Mouse (Mus musculus): ENCODE data around the gene Zfp598. TPM values are rescaled to one million over a fixed set of nuclear protein-coding genes. Genes with fewer than 3 reads are reported as not detected.

The Zfp598 gene
- polyA plus RNA-seq (2015; fragmentation: Nextera tagmentation; extraction: Ambion mirVana), result 19.2 and 20.5 TPM in 2 replicates

GRCm38 (mm10) chr17:24669545-24670245 is at the start of gene Zfp598:
Zfp598 (plus strand) TSS chr17:24669687.
- H3K27ac ChIP-seq (replicated peaks), result peak within 1 kb of the TSS; percentile 88
- H3K9ac ChIP-seq (replicated peaks), result peak within 1 kb of the TSS; percentile 93
- WGBS, result under 1% methylated on average over 77 of the region's 80 CpGs
- ATAC-seq (ENCODE audit: low FRiP score), result peak; percentile 97
- H3K36me3 ChIP-seq, result no peaks in the 10 kb centered on the region
- peak within 1 kb of the TSS; percentile 84 for H3K4me2 ChIP-seq
- H3K9me3 ChIP-seq (replicated peaks), result no peaks in the 10 kb centered on the region
- no peaks in the 10 kb centered on the region for H3K27me3 ChIP-seq (replicated peaks)
- peak within 1 kb of the TSS; percentile 84 for H3K4me3 ChIP-seq (replicated peaks)
- H3K4me1 ChIP-seq, result peaks cover 46% of the 10 kb centered on the region

GRCm38 (mm10) chr17:24625472-24625871 is 44.0 kb upstream of the Zfp598 start:
- 0 out of 2 replicates have a peak, but pooled peaks cover 3% of the 10 kb centered on the region for H3K4me1 ChIP-seq
- no peak overlapping the region for H3K9ac ChIP-seq (replicated peaks)
- no peak overlapping the region for H3K4me2 ChIP-seq
- no peak overlapping the region for H3K4me3 ChIP-seq (replicated peaks)
- 94% methylated on average over 8 of the region's 8 CpGs for WGBS
- no peak for ATAC-seq (ENCODE audit: low FRiP score)
- H3K36me3 ChIP-seq, result peaks cover 98% of the 10 kb centered on the region
- no peaks in the 10 kb centered on the region for H3K27me3 ChIP-seq (replicated peaks)
- no peaks in the 10 kb centered on the region for H3K9me3 ChIP-seq (replicated peaks)
- no peak overlapping the region for H3K27ac ChIP-seq (replicated peaks)

- Histone ChIP-seq H3K27me3 (replicated peaks) (no peaks in the 10 kb centered on the region), H3K36me3 (peaks cover 71% of the 10 kb centered on the region), H3K9me3 (replicated peaks) (no peaks in the 10 kb centered on the region), H3K4me2 (no peak overlapping the region), H3K4me1 (peaks cover 22% of the 10 kb centered on the region), H3K4me3 (replicated peaks) (no peak overlapping the region), H3K27ac (replicated peaks) (no peak overlapping the region), H3K9ac (replicated peaks) (no peak overlapping the region)
- WGBS, result 55% methylated on average over 5 of the region's 5 CpGs
- no peak for ATAC-seq (ENCODE audit: low FRiP score)
Observed at GRCm38 (mm10) chr17:24628646-24629045, 40.8 kb upstream of the Zfp598 start.

- no peak for ATAC-seq (ENCODE audit: low FRiP score)
- Histone ChIP-seq H3K27me3 (replicated peaks) (no peaks in the 10 kb centered on the region), H3K36me3 (peaks cover 57% of the 10 kb centered on the region)
Observed at GRCm38 (mm10) chr17:24630072-24630471, 39.4 kb upstream of the Zfp598 start.

GRCm38 (mm10) chr17:24632167-24632812 is 37.2 kb upstream of the Zfp598 start, which contains the start of the genes Tsc2 and Nthl1:
Tsc2 (minus strand) TSS chr17:24632630.
Nthl1 (plus strand) TSS chr17:24632680.
- WGBS, result 1% methylated on average over 51 of the region's 51 CpGs
- Histone ChIP-seq H3K4me3 (replicated peaks) (peak within 1 kb of the TSS; percentile 78), H3K27me3 (replicated peaks) (no peaks in the 10 kb centered on the region), H3K9ac (replicated peaks) (peak within 1 kb of the TSS; percentile 74), H3K36me3 (peaks cover 35% of the 10 kb centered on the region), H3K4me2 (peak within 1 kb of the TSS; percentile 91), H3K4me1 (peaks cover 26% of the 10 kb centered on the region), H3K27ac (replicated peaks) (peak within 1 kb of the TSS; percentile 83), H3K9me3 (replicated peaks) (no peaks in the 10 kb centered on the region)
- ATAC-seq (ENCODE audit: low FRiP score), result peak; percentile 90

More at GRCm38 (mm10) chr17:24630072-24630471, 39.4 kb upstream of the Zfp598 start:
- Histone ChIP-seq H3K9ac (replicated peaks) (no peak overlapping the region), H3K9me3 (replicated peaks) (no peaks in the 10 kb centered on the region), H3K4me3 (replicated peaks) (no peak overlapping the region), H3K27ac (replicated peaks) (no peak overlapping the region), H3K4me2 (no peak overlapping the region), H3K4me1 (peaks cover 26% of the 10 kb centered on the region)
- WGBS, result 90% methylated on average over 14 of the region's 14 CpGs

- H3K36me3 ChIP-seq, result peaks cover 30% of the 10 kb centered on the region
- no peaks in the 10 kb centered on the region for H3K27me3 ChIP-seq (replicated peaks)
- peak overlapping the region; percentile 78 for H3K4me3 ChIP-seq (replicated peaks)
- WGBS, result 11% methylated on average over 22 of the region's 22 CpGs
- peak; percentile 25 for ATAC-seq (ENCODE audit: low FRiP score)
- H3K9me3 ChIP-seq (replicated peaks), result no peaks in the 10 kb centered on the region
- H3K27ac ChIP-seq (replicated peaks), result peak overlapping the region; percentile 83
- H3K9ac ChIP-seq (replicated peaks), result peak overlapping the region; percentile 74
- H3K4me1 ChIP-seq, result peaks cover 26% of the 10 kb centered on the region
- peak overlapping the region; percentile 91 for H3K4me2 ChIP-seq
Observed at GRCm38 (mm10) chr17:24632813-24633449, 36.6 kb upstream of the Zfp598 start.

GRCm38 (mm10) chr17:24633831-24634230 is 35.7 kb upstream of the Zfp598 start:
- Histone ChIP-seq H3K36me3 (peaks cover 26% of the 10 kb centered on the region), H3K9me3 (replicated peaks) (no peaks in the 10 kb centered on the region), H3K4me2 (no peak overlapping the region), H3K4me3 (replicated peaks) (no peak overlapping the region), H3K27me3 (replicated peaks) (no peaks in the 10 kb centered on the region), H3K9ac (replicated peaks) (no peak overlapping the region; the same call in 1 of the 2 replicates), H3K27ac (replicated peaks) (peak overlapping the region; percentile 83; the same call in 1 of the 2 replicates), H3K4me1 (peaks cover 26% of the 10 kb centered on the region)
- no peak for ATAC-seq (ENCODE audit: low FRiP score)
- WGBS, result 97% methylated on average over 11 of the region's 11 CpGs

GRCm38 (mm10) chr17:24635024-24635423 is 34.5 kb upstream of the Zfp598 start:
- Histone ChIP-seq H3K36me3 (peaks cover 15% of the 10 kb centered on the region), H3K4me2 (no peak overlapping the region), H3K27ac (replicated peaks) (no peak overlapping the region), H3K27me3 (replicated peaks) (no peaks in the 10 kb centered on the region), H3K9me3 (replicated peaks) (no peaks in the 10 kb centered on the region), H3K4me1 (peaks cover 29% of the 10 kb centered on the region), H3K4me3 (replicated peaks) (no peak overlapping the region), H3K9ac (replicated peaks) (no peak overlapping the region)
- 96% methylated on average over 4 of the region's 4 CpGs for WGBS
- ATAC-seq (ENCODE audit: low FRiP score), result no peak

GRCm38 (mm10) chr17:24635694-24636093 is 33.8 kb upstream of the Zfp598 start:
- Histone ChIP-seq H3K27ac (replicated peaks) (no peak overlapping the region), H3K4me3 (replicated peaks) (no peak overlapping the region), H3K4me2 (no peak overlapping the region), H3K36me3 (peaks cover 12% of the 10 kb centered on the region), H3K9me3 (replicated peaks) (no peaks in the 10 kb centered on the region), H3K4me1 (peaks cover 30% of the 10 kb centered on the region), H3K9ac (replicated peaks) (no peak overlapping the region), H3K27me3 (replicated peaks) (no peaks in the 10 kb centered on the region)
- 98% methylated on average over 5 of the region's 5 CpGs for WGBS
- ATAC-seq (ENCODE audit: low FRiP score), result no peak

- H3K9me3 ChIP-seq (replicated peaks), result no peaks in the 10 kb centered on the region
- H3K9ac ChIP-seq (replicated peaks), result no peak overlapping the region
Observed at GRCm38 (mm10) chr17:24636781-24637481, 32.6 kb upstream of the Zfp598 start.

GRCm38 (mm10) chr17:24638214-24638613 is 31.3 kb upstream of the Zfp598 start:
- Histone ChIP-seq H3K4me3 (replicated peaks) (no peak overlapping the region), H3K27ac (replicated peaks) (no peak overlapping the region), H3K4me1 (peaks cover 16% of the 10 kb centered on the region), H3K27me3 (replicated peaks) (no peaks in the 10 kb centered on the region), H3K4me2 (no peak overlapping the region), H3K9me3 (replicated peaks) (no peaks in the 10 kb centered on the region), H3K36me3 (peaks cover 19% of the 10 kb centered on the region), H3K9ac (replicated peaks) (no peak overlapping the region)
- no peak for ATAC-seq (ENCODE audit: low FRiP score)
- WGBS, result 88% methylated on average over 4 of the region's 4 CpGs

More at GRCm38 (mm10) chr17:24636781-24637481, 32.6 kb upstream of the Zfp598 start:
- Histone ChIP-seq H3K4me2 (no peak overlapping the region), H3K27ac (replicated peaks) (no peak overlapping the region), H3K4me1 (peaks cover 25% of the 10 kb centered on the region), H3K27me3 (replicated peaks) (no peaks in the 10 kb centered on the region), H3K36me3 (peaks cover 17% of the 10 kb centered on the region), H3K4me3 (replicated peaks) (no peak overlapping the region)
- 68% methylated on average over 5 of the region's 5 CpGs for WGBS
- no peak for ATAC-seq (ENCODE audit: low FRiP score)
